Mouse (Mus musculus): ENCODE measurements around the gene Rfx8. TPM values are rescaled to one million over a fixed set of nuclear protein-coding genes. Genes with fewer than 3 reads are reported as not detected.

Rfx8 gene
- total RNA-seq, 2 experiments from 2014 or later = 0.34 TPM; not detected in 1

- H3K4me3 ChIP-seq = no peak overlapping the region
- intact Hi-C loops (cut with DNase I) = loop anchor here (5.0 kb wide), 2 partner anchors 76 to 116 kb away; partner anchors contain the start of gene Rnf149
- no peak for TF ChIP-seq CTCF (IDR thresholded peaks at IDR 0.05)
- H3K27ac ChIP-seq = no peak overlapping the region
- DNase-seq (ENCODE audit: extremely low spot score in 1 of 2, low spot score in 2 of 2) = no peak
Measured at GRCm38 (mm10) chr1:39653028-39653427, 67.8 kb downstream of the Rfx8 start.

- H3K4me3 ChIP-seq = peak within 1 kb of the TSS; percentile 93
- no peak for DNase-seq (ENCODE audit: extremely low spot score in 1 of 2, low spot score in 2 of 2)
- H3K27ac ChIP-seq = peak within 1 kb of the TSS; percentile 93
- intact Hi-C loops (cut with DNase I) = loop anchor here (2.0 to 5.0 kb wide), 3 partner anchors 74 to 252 kb away; partner anchors contain the start of gene Rnf149
- TF ChIP-seq CTCF (IDR thresholded peaks at IDR 0.05) = no peak
Measured at GRCm38 (mm10) chr1:39651241-39651548, 69.6 kb downstream of the Rfx8 start, which contains the start of gene Creg2. Gene Creg2 (minus strand): TSS chr1:39651474.

DNA sequence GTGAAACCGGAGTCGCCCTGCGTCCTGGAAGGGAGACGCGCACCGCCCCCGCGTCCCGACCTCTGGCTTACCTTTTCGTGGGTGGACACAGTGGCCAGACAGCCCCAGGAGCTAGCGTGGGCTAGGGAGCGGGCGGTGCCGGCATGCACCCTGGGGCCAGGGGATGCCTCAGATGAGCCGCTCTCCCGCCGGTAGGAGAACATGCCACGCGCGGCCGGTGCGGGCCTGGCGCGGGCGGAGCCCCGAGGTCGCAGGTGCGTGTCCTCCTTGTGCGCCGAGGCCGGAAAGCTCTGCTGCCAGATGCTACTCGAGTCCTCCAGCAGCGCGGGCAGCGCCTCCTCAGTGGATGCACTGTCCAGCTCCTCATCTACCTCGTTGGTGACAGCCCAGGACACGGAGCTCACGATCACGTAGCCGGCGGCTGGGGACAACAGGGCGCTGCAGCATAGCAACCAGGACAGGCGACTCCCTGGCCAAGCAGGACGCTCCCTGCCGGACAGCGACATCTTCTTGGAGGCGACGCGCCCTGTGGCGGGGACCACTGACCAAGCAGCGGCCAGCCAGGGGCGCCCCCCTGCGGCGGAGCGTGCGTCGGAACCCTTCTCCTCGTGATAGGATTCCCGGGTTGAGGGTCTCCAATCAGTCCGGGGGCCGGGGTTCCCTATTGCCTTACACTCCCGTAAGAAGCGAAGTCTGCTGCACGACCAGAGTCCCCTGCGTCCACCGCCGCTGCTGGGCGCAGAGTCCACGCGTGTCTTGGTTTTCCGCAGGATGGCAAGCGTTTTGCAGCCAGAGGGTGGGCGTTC is 70.2 kb downstream of the Rfx8 start:
- H3K27ac ChIP-seq = peak overlapping the region; percentile 93
- intact Hi-C loops (cut with DNase I) = loop anchor here (1.0 to 5.0 kb wide), 5 partner anchors 35 to 252 kb away; partner anchors contain the start of gene Rnf149
- peak overlapping the region; percentile 93 for H3K4me3 ChIP-seq
- peak; percentile 73 to 80 for DNase-seq (ENCODE audit: extremely low spot score in 1 of 2, low spot score in 2 of 2)
- peak; percentile 75 for TF ChIP-seq CTCF (IDR thresholded peaks at IDR 0.05)

DNA sequence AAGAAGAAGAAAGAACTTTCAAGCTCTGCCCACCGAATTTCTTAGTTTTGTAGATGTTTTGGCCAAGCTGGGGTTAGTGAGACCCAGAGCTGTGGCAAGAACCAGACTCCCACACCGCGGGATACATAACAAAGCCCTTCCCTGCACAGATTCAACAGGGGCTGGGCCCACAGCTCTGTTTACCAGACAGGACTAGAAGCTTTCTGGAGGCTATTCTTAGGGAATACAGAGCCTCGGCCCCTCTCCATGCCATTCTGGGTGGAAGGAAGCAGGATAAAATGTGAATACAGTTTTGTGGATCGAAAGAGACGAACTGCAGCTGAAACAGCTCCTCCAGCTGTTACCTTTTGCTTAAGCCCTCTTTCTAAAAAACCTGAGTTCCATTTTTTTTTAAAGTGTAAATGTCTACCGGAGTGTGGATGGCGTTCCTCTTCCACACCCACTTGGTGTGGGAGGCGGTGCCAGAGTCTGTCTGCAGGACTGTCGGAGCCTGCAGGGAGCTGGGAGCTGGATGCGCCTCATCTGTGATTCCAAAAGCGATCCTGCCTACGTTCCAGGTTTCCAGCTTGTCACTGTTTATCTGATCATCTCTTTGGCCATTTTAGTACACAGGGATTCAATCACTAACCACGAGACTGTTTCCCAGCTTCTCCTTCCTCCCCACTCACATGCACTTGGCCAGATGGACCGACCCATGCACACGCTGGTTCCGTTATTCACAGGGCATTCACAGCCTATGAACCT is 70.9 kb downstream of the Rfx8 start:
- Histone ChIP-seq H3K27ac (peak overlapping the region; percentile 93), H3K4me3 (peak overlapping the region; percentile 93)
- peak; percentile 65 to 73 for DNase-seq (ENCODE audit: extremely low spot score in 1 of 2, low spot score in 2 of 2)
- TF ChIP-seq CTCF (IDR thresholded peaks at IDR 0.05) = no peak
- intact Hi-C loops (cut with DNase I) = loop anchor here (1.0 to 5.0 kb wide), 5 partner anchors 35 to 253 kb away; partner anchors contain the start of gene Rnf149

DNA sequence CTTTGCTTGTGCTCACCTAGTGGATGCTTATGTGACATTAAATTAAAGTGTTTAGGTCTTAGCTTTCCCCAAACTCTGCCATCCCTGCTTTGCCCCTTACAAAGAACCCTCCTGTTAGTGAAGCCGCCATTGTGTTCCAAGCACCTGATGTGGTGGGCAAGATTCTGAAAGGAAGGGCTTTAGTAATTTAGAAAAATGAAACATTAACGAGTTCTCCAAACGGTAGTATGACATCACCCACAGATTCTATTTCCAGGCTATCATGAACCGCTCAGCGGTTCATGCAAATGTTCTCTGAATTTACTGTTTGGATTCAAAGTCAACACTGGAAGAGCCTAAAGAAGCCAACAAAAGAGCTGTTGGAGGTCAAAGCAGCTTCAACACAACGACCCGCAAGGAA is 72.2 kb downstream of the Rfx8 start:
- Histone ChIP-seq H3K27ac (peak overlapping the region; percentile 93; the same call in 1 of the 2 replicates), H3K4me3 (peak overlapping the region; percentile 93)
- DNase-seq (ENCODE audit: extremely low spot score in 1 of 2, low spot score in 2 of 2) = no peak
- no peak for TF ChIP-seq CTCF (IDR thresholded peaks at IDR 0.05)
- intact Hi-C loops (cut with DNase I) = no loop called here

GRCm38 (mm10) chr1:39645905-39646759 is 74.7 kb downstream of the Rfx8 start:
- DNase-seq (ENCODE audit: extremely low spot score in 1 of 2, low spot score in 2 of 2) = no peak
- TF ChIP-seq CTCF (IDR thresholded peaks at IDR 0.05) = no peak
- Histone ChIP-seq H3K27ac (no peak overlapping the region; the same call in 1 of the 2 replicates), H3K4me3 (peak overlapping the region; percentile 16; the same call in 1 of the 2 replicates)
- intact Hi-C loops (cut with DNase I) = no loop called here

- Histone ChIP-seq H3K27ac (no peak overlapping the region), H3K4me3 (no peak overlapping the region)
- TF ChIP-seq CTCF (IDR thresholded peaks at IDR 0.05) = no peak
- no peak for DNase-seq (ENCODE audit: extremely low spot score in 1 of 2, low spot score in 2 of 2)
- intact Hi-C loops (cut with DNase I) = no loop called here
Measured at GRCm38 (mm10) chr1:39644333-39644732, 76.5 kb downstream of the Rfx8 start.

GRCm38 (mm10) chr1:39641667-39642066 is 79.1 kb downstream of the Rfx8 start:
- Histone ChIP-seq H3K27ac (no peak overlapping the region), H3K4me3 (no peak overlapping the region)
- intact Hi-C loops (cut with DNase I) = no loop called here
- TF ChIP-seq CTCF (IDR thresholded peaks at IDR 0.05) = peak; percentile 20
- DNase-seq (ENCODE audit: extremely low spot score in 1 of 2, low spot score in 2 of 2) = no peak

DNA sequence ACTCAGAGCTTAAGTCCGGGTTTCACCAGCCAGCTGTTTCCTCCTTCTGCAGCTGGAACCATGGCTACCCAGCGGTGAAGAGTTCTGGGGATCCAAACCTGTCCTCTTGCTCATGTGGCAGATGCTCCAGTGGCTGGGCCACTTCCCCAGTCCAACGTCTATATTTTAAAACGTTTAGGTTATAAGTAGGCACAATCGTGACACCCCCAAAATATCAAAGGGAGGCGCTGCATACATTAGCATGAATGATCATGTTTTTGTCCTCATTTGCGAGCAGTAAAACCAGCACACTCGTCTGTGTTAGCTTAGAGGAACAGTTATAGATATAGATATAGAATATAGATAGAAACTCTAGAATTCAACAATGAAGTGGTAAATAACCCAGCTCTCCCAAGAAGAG is 83.7 kb downstream of the Rfx8 start:
- H3K27ac ChIP-seq = peak overlapping the region; percentile 62; the same call in 1 of the 2 replicates
- no peak for TF ChIP-seq CTCF (IDR thresholded peaks at IDR 0.05)
- intact Hi-C loops (cut with DNase I) = no loop called here
- H3K4me3 ChIP-seq = no peak overlapping the region
- peak in 1 of 2 experiments; percentile 25 for DNase-seq (ENCODE audit: extremely low spot score in 1 of 2, low spot score in 2 of 2)

- peak overlapping the region; percentile 62; the same call in 1 of the 2 replicates for H3K27ac ChIP-seq
- intact Hi-C loops (cut with DNase I) = no loop called here
- no peak for TF ChIP-seq CTCF (IDR thresholded peaks at IDR 0.05)
- no peak for DNase-seq (ENCODE audit: extremely low spot score in 1 of 2, low spot score in 2 of 2)
- no peak overlapping the region for H3K4me3 ChIP-seq
Measured at GRCm38 (mm10) chr1:39636660-39637059, 84.1 kb downstream of the Rfx8 start.

- TF ChIP-seq CTCF (IDR thresholded peaks at IDR 0.05) = no peak
- Histone ChIP-seq H3K4me3 (no peak overlapping the region), H3K27ac (peak overlapping the region; percentile 62; the same call in 1 of the 2 replicates)
- DNase-seq (ENCODE audit: extremely low spot score in 1 of 2, low spot score in 2 of 2) = no peak
- intact Hi-C loops (cut with DNase I) = no loop called here
Measured at GRCm38 (mm10) chr1:39636196-39636595, 84.6 kb downstream of the Rfx8 start.

Measured in left cerebral cortex, adult 2 months (tissue).